Mouse (Mus musculus) stomach, postnatal 0 days (tissue): ENCODE results near the gene Mical2. TPM values are rescaled to one million over a fixed set of nuclear protein-coding genes. Genes with fewer than 3 reads are reported as not detected.
A peak's percentile ranks its signal among the peaks of the same experiment; 100 is the strongest.

Source experiments
- ATAC-seq: fragments of 200-750 bp; cut with Nextera tagmentation; 2 replicates; pipeline ENCODE4 v1.8.0; 2017; ENCODE audit not compliant: low FRiP score, low TSS enrichment
- DNase-seq: peaks from one replicate; pipeline ENCODE4 v3.0.0-alpha.2; 2016; ENCODE audit warnings: low spot score
- H3K27ac ChIP-seq: fragments of 300-500 bp; sonication (generic); replicated peaks from 2 replicates; pipeline ENCODE4 v1.5.1; 2014; ENCODE audit warnings: mild to moderate bottlenecking, control low read depth
- H3K27me3 ChIP-seq: fragments of 300-500 bp; sonication (generic); 2 replicates; pipeline ENCODE4 v1.6.1; 2014; ENCODE audit warnings: low read length; ENCODE audit not compliant: control insufficient read depth, insufficient read depth
- H3K36me3 ChIP-seq: fragments of 300-500 bp; sonication (generic); 2 replicates; pipeline ENCODE4 v1.6.1; 2014; ENCODE audit warnings: low read length, mixed read lengths; ENCODE audit not compliant: control insufficient read depth, insufficient read depth
- H3K4me1 ChIP-seq: fragments of 300-500 bp; sonication (generic); replicated peaks from 2 replicates; pipeline ENCODE4 v1.6.1; 2014; ENCODE audit warnings: antibody characterized with exemption; ENCODE audit not compliant: control insufficient read depth, insufficient read depth
- H3K4me2 ChIP-seq: fragments of 300-500 bp; sonication (generic); replicated peaks from 2 replicates; pipeline ENCODE4 v1.6.1; 2014; ENCODE audit warnings: low read depth, mild to moderate bottlenecking, control low read depth, moderate library complexity
- H3K4me3 ChIP-seq: fragments of 300-500 bp; sonication (generic); 2 replicates; pipeline ENCODE4 v1.5.1; 2014; ENCODE audit warnings: low read depth, low read length, control low read depth
- H3K9ac ChIP-seq: fragments of 300-500 bp; sonication (generic); 2 replicates; pipeline ENCODE4 v1.6.1; 2014; ENCODE audit warnings: mild to moderate bottlenecking, low read length, control low read depth, mixed read lengths
- H3K9me3 ChIP-seq: fragments of 300-500 bp; sonication (generic); 2 replicates; pipeline ENCODE4 v1.6.1; 2016; ENCODE audit warnings: low read length; ENCODE audit not compliant: control insufficient read depth
- CTCF ChIP-seq: IDR thresholded peaks from 2 replicates; pipeline ENCODE4 v1.5.1; 2016; ENCODE audit warnings: antibody characterized with exemption, low read depth, mild to moderate bottlenecking, moderate library complexity
- EP300 ChIP-seq: optimal IDR thresholded peaks from 2 replicates; pipeline ENCODE3; 2016; ENCODE audit warnings: antibody characterized with exemption
- WGBS: fragments of 180-500 bp; shearing (Covaris S2); extraction: QIAGEN DNeasy Blood & Tissue Kit; methylation state at CpG from one replicate; pipeline ENCODE4 v1.1.7; 2014; 5-methylcytosine and 5-hydroxymethylcytosine counted together
- polyA plus RNA-seq: library from polyadenylated mRNA; unstranded; fragments of >200 nt; fragmentation: Nextera tagmentation; extraction: Ambion mirVana; gene quantifications from 2 replicates; pipeline ENCODE4 v1.2.1, GENCODE M21; 2015

The Mical2 gene
- polyA plus RNA-seq, 1 experiment from 2014 or later = 8.4 TPM

DNA sequence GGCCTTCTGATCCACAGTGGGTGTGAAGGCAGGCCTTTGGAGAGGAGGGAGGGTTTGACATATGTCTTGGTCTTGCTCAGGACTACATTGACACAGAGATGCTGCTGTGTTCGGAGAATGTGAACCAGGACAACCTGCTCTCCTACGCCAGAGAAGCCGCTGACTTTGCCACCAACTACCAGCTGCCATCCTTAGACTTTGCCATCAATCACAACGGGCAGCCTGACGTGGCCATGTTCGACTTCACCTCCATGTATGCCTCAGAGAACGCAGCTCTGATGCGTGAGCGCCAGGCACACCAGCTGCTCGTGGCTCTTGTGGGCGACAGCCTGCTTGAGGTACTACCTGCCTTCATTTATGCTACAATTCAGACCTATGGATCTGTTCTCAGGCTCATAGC lies 92.7 kb downstream of the Mical2 start:
- H3K36me3 ChIP-seq = peaks cover 6% of the 10 kb centered on the region; the same call in 1 of the 2 replicates
- H3K9me3 ChIP-seq = no peaks in the 10 kb centered on the region
- no peaks in the 10 kb centered on the region for H3K4me1 ChIP-seq
- H3K9ac ChIP-seq = no peak overlapping the region
- ATAC-seq (no peak), DNase-seq (no peak)
- TF ChIP-seq CTCF (no peak), EP300 (no peak)
- H3K27ac ChIP-seq = no peak overlapping the region
- no peaks in the 10 kb centered on the region for H3K27me3 ChIP-seq
- H3K4me2 ChIP-seq = no peak overlapping the region
- no peak overlapping the region for H3K4me3 ChIP-seq
- WGBS = 91% methylated on average over 11 of the region's 11 CpGs

DNA sequence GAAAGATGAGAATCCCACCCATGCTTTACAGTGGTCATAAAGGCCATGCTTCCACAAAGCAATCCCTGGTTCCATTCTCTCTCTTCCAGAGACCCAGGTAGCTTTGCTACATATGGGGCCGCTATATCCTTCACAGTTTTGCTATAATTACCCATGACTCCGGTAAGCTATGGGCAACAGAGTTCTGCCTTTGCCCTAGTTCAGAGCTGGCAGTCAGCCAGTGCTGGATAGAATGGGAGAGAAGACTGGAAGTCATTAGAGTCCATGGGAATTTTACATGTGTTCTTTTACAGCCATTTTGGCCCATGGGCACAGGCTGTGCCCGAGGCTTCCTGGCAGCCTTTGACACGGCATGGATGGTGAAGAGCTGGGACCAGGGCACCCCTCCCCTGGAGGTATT lies 93.8 kb downstream of the Mical2 start:
- no peak overlapping the region for H3K27ac ChIP-seq
- H3K4me3 ChIP-seq = no peak overlapping the region
- 73% methylated on average over 4 of the region's 4 CpGs for WGBS
- TF ChIP-seq CTCF = no peak
- no peak for TF ChIP-seq EP300
- H3K4me2 ChIP-seq = no peak overlapping the region
- ATAC-seq = no peak
- H3K9ac ChIP-seq = no peak overlapping the region
- no peaks in the 10 kb centered on the region for H3K4me1 ChIP-seq
- no peaks in the 10 kb centered on the region for H3K9me3 ChIP-seq
- peak; percentile 35 for DNase-seq
- H3K36me3 ChIP-seq = peaks cover 16% of the 10 kb centered on the region
- H3K27me3 ChIP-seq = no peaks in the 10 kb centered on the region

DNA sequence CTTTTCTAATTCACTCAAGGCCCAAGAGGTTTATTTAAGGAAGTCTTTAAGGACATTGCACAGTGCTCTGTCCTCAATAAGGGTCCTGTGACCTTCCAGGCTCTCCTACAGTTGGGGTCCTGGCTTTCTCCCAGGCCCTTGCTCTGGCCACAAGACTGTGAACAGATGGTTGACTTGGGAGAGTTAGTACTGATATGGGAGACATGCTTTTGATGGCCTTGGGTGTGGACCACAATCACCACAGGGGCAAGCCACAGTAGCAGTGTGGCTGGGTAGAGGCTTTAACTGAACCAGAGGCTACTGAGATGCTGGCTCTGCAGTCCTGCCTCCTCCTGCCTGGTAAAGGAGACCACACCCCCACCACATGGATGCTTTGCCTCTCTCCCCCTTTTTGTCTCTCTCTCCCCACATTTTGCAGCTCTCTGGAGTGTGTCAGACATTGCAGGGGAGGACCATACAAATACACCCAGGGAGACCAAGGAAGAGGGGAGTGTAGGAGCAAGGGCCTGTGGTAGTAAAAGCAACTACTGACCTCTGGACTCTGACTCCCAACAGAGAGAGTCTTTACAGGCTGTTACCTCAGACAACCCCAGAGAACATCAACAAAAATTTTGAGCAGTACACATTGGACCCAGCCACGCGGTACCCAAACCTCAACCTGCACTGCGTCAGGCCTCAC lies 94.5 kb downstream of the Mical2 start:
- whole genome bisulfite sequencing = 90% methylated on average over 3 of the region's 3 CpGs
- DNase-seq = no peak
- no peak for ATAC-seq

DNA sequence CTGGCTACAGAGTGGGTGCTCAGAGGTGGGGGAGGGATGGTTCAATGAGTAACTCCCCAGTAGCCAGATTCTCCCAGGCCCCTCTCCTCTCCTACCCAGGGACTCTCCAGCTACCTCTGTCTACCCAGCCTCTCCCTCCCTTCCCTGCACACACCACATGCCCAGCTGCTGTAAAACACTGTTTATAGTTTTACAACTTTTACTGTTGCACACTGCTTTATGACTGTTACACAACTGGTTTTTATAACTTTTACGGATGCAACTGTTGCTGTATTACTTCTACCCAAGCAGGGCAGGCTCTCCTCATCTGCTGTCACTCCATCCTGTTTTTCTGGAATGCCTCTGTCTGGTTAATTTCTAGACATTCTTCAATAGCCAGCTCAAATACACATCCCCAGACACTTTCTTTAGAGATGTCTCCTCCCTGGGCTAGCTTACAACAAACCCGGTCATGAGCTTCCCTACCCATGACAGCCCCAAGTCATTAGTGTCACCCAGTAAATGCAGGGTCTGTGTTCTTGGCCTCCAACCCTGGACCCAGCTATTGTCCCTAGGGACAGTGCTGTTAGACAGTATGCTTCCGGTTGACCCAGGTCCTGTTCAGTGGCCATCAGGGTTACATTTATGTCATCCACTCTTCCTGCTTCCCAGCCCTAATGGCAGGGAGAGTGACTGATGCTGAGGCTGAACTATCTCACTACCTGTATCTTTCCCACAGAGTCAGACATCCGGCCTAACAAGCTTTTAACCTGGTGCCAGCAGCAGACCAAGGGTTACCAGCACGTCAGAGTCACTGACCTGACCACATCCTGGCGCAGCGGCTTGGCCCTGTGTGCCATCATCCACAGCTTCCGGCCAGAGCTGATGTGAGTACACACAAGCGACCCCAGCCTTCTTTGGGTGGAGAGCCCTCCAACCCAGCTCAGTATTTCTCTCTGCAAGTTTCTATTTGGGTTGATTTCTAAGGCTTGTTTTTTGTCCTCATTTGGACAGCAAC lies 96.4 kb downstream of the Mical2 start:
- ATAC-seq = no peak
- H3K27ac ChIP-seq = no peak overlapping the region

More for the DNA sequence above, 94.5 kb downstream of the Mical2 start:
- Histone ChIP-seq H3K36me3 (peaks cover 19% of the 10 kb centered on the region), H3K4me1 (no peaks in the 10 kb centered on the region), H3K4me2 (no peak overlapping the region), H3K9ac (no peak overlapping the region), H3K27ac (no peak overlapping the region), H3K9me3 (no peaks in the 10 kb centered on the region), H3K4me3 (no peak overlapping the region), H3K27me3 (no peaks in the 10 kb centered on the region)
- TF ChIP-seq EP300 (no peak), CTCF (no peak)

DNA sequence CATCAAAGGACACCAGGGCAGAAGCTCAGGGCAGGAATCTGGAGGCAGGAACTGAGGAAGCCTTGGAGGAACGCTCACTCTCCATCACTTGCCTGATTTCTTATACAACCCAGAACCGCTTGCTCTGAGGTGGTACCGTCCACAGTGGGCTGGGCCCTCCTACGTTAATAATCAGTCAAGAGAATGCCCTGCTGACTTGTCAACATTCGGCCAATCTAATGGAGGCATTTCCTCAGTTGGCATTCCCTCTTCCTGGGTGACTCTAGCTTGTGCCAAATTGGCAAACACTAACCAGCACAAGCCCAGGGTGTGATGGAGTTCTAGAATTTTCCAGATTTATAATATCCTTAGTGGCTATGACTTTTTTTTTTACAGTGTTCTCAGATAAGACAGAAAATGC lies 98.9 kb downstream of the Mical2 start:
- Histone ChIP-seq H3K36me3 (peaks cover 16% of the 10 kb centered on the region), H3K4me2 (no peak overlapping the region), H3K27me3 (no peaks in the 10 kb centered on the region), H3K9me3 (no peaks in the 10 kb centered on the region), H3K4me1 (no peaks in the 10 kb centered on the region), H3K9ac (no peak overlapping the region), H3K4me3 (no peak overlapping the region), H3K27ac (no peak overlapping the region)
- TF ChIP-seq CTCF (no peak), EP300 (no peak)
- 94% methylated on average over 5 of the region's 5 CpGs for WGBS
- ATAC-seq (no peak), DNase-seq (no peak)

More for the DNA sequence above, 96.4 kb downstream of the Mical2 start:
- Histone ChIP-seq H3K27me3 (no peaks in the 10 kb centered on the region), H3K36me3 (peaks cover 19% of the 10 kb centered on the region), H3K9me3 (no peaks in the 10 kb centered on the region), H3K4me1 (no peaks in the 10 kb centered on the region), H3K4me3 (no peak overlapping the region), H3K9ac (no peak overlapping the region), H3K4me2 (no peak overlapping the region)
- WGBS = 88% methylated on average over 9 of the region's 9 CpGs
- DNase-seq = no peak
- TF ChIP-seq EP300 (no peak), CTCF (no peak)

DNA sequence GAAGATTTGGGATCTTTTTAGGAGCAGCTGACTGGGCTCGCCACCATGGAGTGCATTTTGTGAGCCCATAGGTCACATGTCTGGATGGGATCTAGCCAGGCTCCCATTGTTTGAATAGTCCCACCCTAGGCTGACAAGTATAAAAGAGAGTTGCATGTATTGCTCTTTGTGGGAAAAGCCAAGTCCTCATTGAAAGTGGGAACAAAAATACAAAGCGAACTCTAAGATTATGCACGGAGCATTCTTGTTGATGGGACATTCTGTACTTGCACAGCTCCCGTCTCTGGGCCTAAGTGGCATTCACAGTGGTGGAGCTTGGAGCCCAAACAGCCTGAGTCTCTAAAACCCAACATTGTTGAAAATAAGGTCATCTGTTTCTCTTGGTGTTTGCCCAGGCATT lies 101.2 kb downstream of the Mical2 start:
- TF ChIP-seq EP300 (no peak), CTCF (no peak)

More for the DNA sequence above, 101.2 kb downstream of the Mical2 start:
- ATAC-seq (no peak), DNase-seq (no peak)
- Histone ChIP-seq H3K9me3 (no peaks in the 10 kb centered on the region), H3K36me3 (peaks cover 13% of the 10 kb centered on the region; the same call in 1 of the 2 replicates), H3K27ac (no peak overlapping the region), H3K4me3 (no peak overlapping the region), H3K27me3 (no peaks in the 10 kb centered on the region), H3K9ac (no peak overlapping the region), H3K4me1 (no peaks in the 10 kb centered on the region), H3K4me2 (no peak overlapping the region)
- 66% methylated on average over 4 of the region's 4 CpGs for WGBS
